Mouse (Mus musculus): Measurements from ENCODE around the gene Imp3. TPM values are rescaled to one million over a fixed set of nuclear protein-coding genes. Genes with fewer than 3 reads are reported as not detected.

Gene Imp3
- polyA plus RNA-seq, 1 experiment from 2014 or later: 82.1 TPM

- ATAC-seq (ENCODE audit: borderline replicate concordance, extremely low read depth, low FRiP score, low TSS enrichment): no peak
- WGBS: 36% methylated on average over 8 of the region's 8 CpGs
- Histone ChIP-seq H3K4me1 (peaks cover 50% of the 10 kb centered on the region), H3K4me3 (peak overlapping the region; percentile 36), H3K9me3 (no peaks in the 10 kb centered on the region), H3K27me3 (no peaks in the 10 kb centered on the region), H3K27ac (peak overlapping the region; percentile 76), H3K9ac (peak overlapping the region; percentile 36), H3K36me3 (peaks cover 22% of the 10 kb centered on the region), H3K4me2 (peak overlapping the region; percentile 76)
Measured at GRCm38 (mm10) chr9:56923841-56924650, 13.2 kb upstream of the Imp3 start.

GRCm38 (mm10) chr9:56924651-56925027, 12.6 kb upstream of the Imp3 start:
- Histone ChIP-seq H3K27me3 (no peaks in the 10 kb centered on the region), H3K27ac (peak overlapping the region; percentile 76), H3K36me3 (peaks cover 19% of the 10 kb centered on the region), H3K9me3 (no peaks in the 10 kb centered on the region), H3K4me1 (peaks cover 50% of the 10 kb centered on the region), H3K4me3 (peak overlapping the region; percentile 36), H3K4me2 (peak overlapping the region; percentile 76), H3K9ac (peak overlapping the region; percentile 36)
- 6% methylated on average over 7 of the region's 7 CpGs for WGBS
- ATAC-seq (ENCODE audit: borderline replicate concordance, extremely low read depth, low FRiP score, low TSS enrichment): peak; percentile 69

GRCm38 (mm10) chr9:56925291-56926024, 11.8 kb upstream of the Imp3 start:
- 62% methylated on average over 26 of the region's 26 CpGs for WGBS
- peaks cover 50% of the 10 kb centered on the region for H3K4me1 ChIP-seq
- ATAC-seq (ENCODE audit: borderline replicate concordance, extremely low read depth, low FRiP score, low TSS enrichment): no peak
- H3K9me3 ChIP-seq: no peaks in the 10 kb centered on the region
- H3K9ac ChIP-seq: peak overlapping the region; percentile 36
- H3K27ac ChIP-seq: peak overlapping the region; percentile 76
- no peaks in the 10 kb centered on the region for H3K27me3 ChIP-seq
- peak overlapping the region; percentile 76 for H3K4me2 ChIP-seq
- H3K36me3 ChIP-seq: peaks cover 14% of the 10 kb centered on the region
- peak overlapping the region; percentile 36 for H3K4me3 ChIP-seq

- WGBS: 92% methylated on average over 10 of the region's 10 CpGs
- Histone ChIP-seq H3K36me3 (peaks cover 14% of the 10 kb centered on the region), H3K27me3 (no peaks in the 10 kb centered on the region), H3K27ac (no peak overlapping the region), H3K9me3 (no peaks in the 10 kb centered on the region), H3K4me1 (peaks cover 50% of the 10 kb centered on the region), H3K4me3 (peak overlapping the region; percentile 66), H3K4me2 (peak overlapping the region; percentile 76), H3K9ac (no peak overlapping the region)
- no peak for ATAC-seq (ENCODE audit: borderline replicate concordance, extremely low read depth, low FRiP score, low TSS enrichment)
Measured at GRCm38 (mm10) chr9:56926025-56926360, 11.3 kb upstream of the Imp3 start.

GRCm38 (mm10) chr9:56926387-56926786, 10.9 kb upstream of the Imp3 start:
- H3K27ac ChIP-seq: peak overlapping the region; percentile 99
- 67% methylated on average over 10 of the region's 10 CpGs for WGBS
- H3K4me1 ChIP-seq: peaks cover 50% of the 10 kb centered on the region
- no peaks in the 10 kb centered on the region for H3K9me3 ChIP-seq
- H3K36me3 ChIP-seq: peaks cover 10% of the 10 kb centered on the region
- H3K27me3 ChIP-seq: no peaks in the 10 kb centered on the region
- H3K4me2 ChIP-seq: peak overlapping the region; percentile 76
- 0 out of 2 replicates have a peak overlapping the region, but pooled peaks have one; percentile 81 for H3K9ac ChIP-seq
- peak overlapping the region; percentile 66 for H3K4me3 ChIP-seq
- no peak for ATAC-seq (ENCODE audit: borderline replicate concordance, extremely low read depth, low FRiP score, low TSS enrichment)

- Histone ChIP-seq H3K27ac (peak overlapping the region; percentile 99), H3K4me2 (peak overlapping the region; percentile 76), H3K27me3 (no peaks in the 10 kb centered on the region), H3K9me3 (no peaks in the 10 kb centered on the region), H3K9ac (peak overlapping the region; percentile 81), H3K4me3 (peak overlapping the region; percentile 66), H3K36me3 (peaks cover under 1% of the 10 kb centered on the region; the same call in 1 of the 2 replicates), H3K4me1 (peaks cover 50% of the 10 kb centered on the region)
- peak; percentile 9; the same call in 1 of the 2 replicates for ATAC-seq (ENCODE audit: borderline replicate concordance, extremely low read depth, low FRiP score, low TSS enrichment)
- under 1% methylated on average over 35 of the region's 35 CpGs for WGBS
Measured at GRCm38 (mm10) chr9:56927191-56928012, 9.9 kb upstream of the Imp3 start.

GRCm38 (mm10) chr9:56928041-56928811, 9.0 kb upstream of the Imp3 start, which contains the start of gene Snx33:
Snx33 (minus strand) TSS chr9:56928371.
- Histone ChIP-seq H3K9me3 (no peaks in the 10 kb centered on the region), H3K27me3 (no peaks in the 10 kb centered on the region), H3K4me2 (peak within 1 kb of the TSS; percentile 76), H3K4me1 (peaks cover 44% of the 10 kb centered on the region), H3K9ac (peak within 1 kb of the TSS; percentile 81), H3K27ac (peak within 1 kb of the TSS; percentile 99), H3K36me3 (no peaks in the 10 kb centered on the region), H3K4me3 (peak within 1 kb of the TSS; percentile 66)
- WGBS: under 1% methylated on average over 49 of the region's 50 CpGs
- peak; percentile 82 for ATAC-seq (ENCODE audit: borderline replicate concordance, extremely low read depth, low FRiP score, low TSS enrichment)

- Histone ChIP-seq H3K4me3 (no peak overlapping the region), H3K4me1 (peaks cover 31% of the 10 kb centered on the region), H3K36me3 (no peaks in the 10 kb centered on the region), H3K27ac (no peak overlapping the region), H3K9ac (no peak overlapping the region), H3K4me2 (no peak overlapping the region), H3K27me3 (no peaks in the 10 kb centered on the region), H3K9me3 (no peaks in the 10 kb centered on the region)
- 15% methylated on average over 4 of the region's 4 CpGs for WGBS
- no peak for ATAC-seq (ENCODE audit: borderline replicate concordance, extremely low read depth, low FRiP score, low TSS enrichment)
Measured at GRCm38 (mm10) chr9:56929496-56929895, 7.8 kb upstream of the Imp3 start.

- Histone ChIP-seq H3K9ac (no peak overlapping the region), H3K36me3 (no peaks in the 10 kb centered on the region), H3K27ac (no peak overlapping the region), H3K4me2 (no peak overlapping the region), H3K27me3 (no peaks in the 10 kb centered on the region), H3K4me1 (peaks cover 20% of the 10 kb centered on the region), H3K4me3 (no peak overlapping the region), H3K9me3 (no peaks in the 10 kb centered on the region)
- ATAC-seq (ENCODE audit: borderline replicate concordance, extremely low read depth, low FRiP score, low TSS enrichment): no peak
- WGBS: 56% methylated on average over 1 of the region's 1 CpGs
Measured at GRCm38 (mm10) chr9:56930556-56930955, 6.7 kb upstream of the Imp3 start.

- 13% methylated on average over 6 of the region's 6 CpGs for WGBS
- H3K4me1 ChIP-seq: peaks cover 15% of the 10 kb centered on the region
- no peaks in the 10 kb centered on the region for H3K27me3 ChIP-seq
- H3K36me3 ChIP-seq: no peaks in the 10 kb centered on the region
- peak overlapping the region; percentile 75 for H3K4me2 ChIP-seq
- no peaks in the 10 kb centered on the region for H3K9me3 ChIP-seq
- no peak for ATAC-seq (ENCODE audit: borderline replicate concordance, extremely low read depth, low FRiP score, low TSS enrichment)
- H3K9ac ChIP-seq: 0 out of 2 replicates have a peak overlapping the region, but pooled peaks have one; percentile 15
- H3K27ac ChIP-seq: peak overlapping the region; percentile 40; the same call in 1 of the 2 replicates
- peak overlapping the region; percentile 97 for H3K4me3 ChIP-seq
Measured at GRCm38 (mm10) chr9:56936861-56937222, 433 bp upstream of the Imp3 start.

GRCm38 (mm10) chr9:56938374-56938773, 1.1 kb downstream of the Imp3 start:
- no peaks in the 10 kb centered on the region for H3K9me3 ChIP-seq
- peaks cover 15% of the 10 kb centered on the region for H3K4me1 ChIP-seq
- peak overlapping the region; percentile 75 for H3K4me2 ChIP-seq
- H3K4me3 ChIP-seq: peak overlapping the region; percentile 97
- peak overlapping the region; percentile 90 for H3K27ac ChIP-seq
- under 1% methylated on average over 7 of the region's 7 CpGs for WGBS
- H3K27me3 ChIP-seq: no peaks in the 10 kb centered on the region
- no peaks in the 10 kb centered on the region for H3K36me3 ChIP-seq
- H3K9ac ChIP-seq: peak overlapping the region; percentile 87
- ATAC-seq (ENCODE audit: borderline replicate concordance, extremely low read depth, low FRiP score, low TSS enrichment): no peak

Data from lung, embryonic 15.5 days (tissue).